Mouse (Mus musculus): ENCODE results near the gene Accs.
A peak's percentile ranks its signal among the peaks of the same experiment; 100 is the strongest.

The Accs gene

GRCm38 (mm10) chr2:93851303-93851702 lies 1.6 kb upstream of the Accs start:
- DNase-seq (ENCODE audit: low read depth): no peak

- DNase-seq (ENCODE audit: low read depth): peak; percentile 30
These were observed 688 bp upstream of the Accs start for GRCm38 (mm10) chr2:93850317-93850944.

GRCm38 (mm10) chr2:93841349-93841748 lies 8.4 kb downstream of the Accs start:
- no peak for DNase-seq (ENCODE audit: low read depth)

- DNase-seq (ENCODE audit: low read depth): no peak
These were observed 9.6 kb downstream of the Accs start for GRCm38 (mm10) chr2:93840109-93840508.

- DNase-seq (ENCODE audit: low read depth): no peak
These were observed 10.8 kb downstream of the Accs start for GRCm38 (mm10) chr2:93838931-93839330.

- DNase-seq (ENCODE audit: low read depth): no peak
These were observed 13.4 kb downstream of the Accs start for GRCm38 (mm10) chr2:93836232-93836785.

- DNase-seq (ENCODE audit: low read depth): no peak
These were observed 14.1 kb downstream of the Accs start for GRCm38 (mm10) chr2:93835596-93835995.

- DNase-seq (ENCODE audit: low read depth): peak; percentile 70
These were observed 26.2 kb downstream of the Accs start for GRCm38 (mm10) chr2:93823519-93823918.

GRCm38 (mm10) chr2:93822045-93822749 lies 27.5 kb downstream of the Accs start, which contains the start of gene Ext2:
Gene Ext2, minus strand, starts transcription at chr2:93822568.
- peak; percentile 32 for DNase-seq (ENCODE audit: low read depth)

- DNase-seq (ENCODE audit: low read depth): no peak
These were observed 32.0 kb downstream of the Accs start for GRCm38 (mm10) chr2:93817791-93818190.

- DNase-seq (ENCODE audit: low read depth): no peak
These were observed 36.4 kb downstream of the Accs start for GRCm38 (mm10) chr2:93813343-93813742.

GRCm38 (mm10) chr2:93811812-93812211 lies 37.9 kb downstream of the Accs start:
- no peak for DNase-seq (ENCODE audit: low read depth)

GRCm38 (mm10) chr2:93809931-93810330 lies 39.8 kb downstream of the Accs start:
- no peak for DNase-seq (ENCODE audit: low read depth)

GRCm38 (mm10) chr2:93808071-93808470 lies 41.7 kb downstream of the Accs start:
- DNase-seq (ENCODE audit: low read depth): no peak

- no peak for DNase-seq (ENCODE audit: low read depth)
These were observed 42.3 kb downstream of the Accs start for GRCm38 (mm10) chr2:93807440-93807839.

GRCm38 (mm10) chr2:93806487-93807201 lies 43.1 kb downstream of the Accs start:
- DNase-seq (ENCODE audit: low read depth): no peak

- DNase-seq (ENCODE audit: low read depth): no peak
These were observed 44.2 kb downstream of the Accs start for GRCm38 (mm10) chr2:93805523-93805922.

GRCm38 (mm10) chr2:93805066-93805465 lies 44.7 kb downstream of the Accs start:
- no peak for DNase-seq (ENCODE audit: low read depth)

GRCm38 (mm10) chr2:93802947-93803346 lies 46.8 kb downstream of the Accs start:
- no peak for DNase-seq (ENCODE audit: low read depth)

- no peak for DNase-seq (ENCODE audit: low read depth)
These were observed 48.6 kb downstream of the Accs start for GRCm38 (mm10) chr2:93801097-93801496.

GRCm38 (mm10) chr2:93797162-93797795 lies 52.5 kb downstream of the Accs start:
- no peak for DNase-seq (ENCODE audit: low read depth)

GRCm38 (mm10) chr2:93794375-93794774 lies 55.4 kb downstream of the Accs start:
- no peak for DNase-seq (ENCODE audit: low read depth)

Measured in fibroblast of lung, adult 2 months (primary cell).